Mouse (Mus musculus) small intestine, adult 2 months (tissue): ENCODE measurements around the gene Higd1c. TPM values are rescaled to one million over a fixed set of nuclear protein-coding genes. Genes with fewer than 3 reads are reported as not detected.
"Not testable (repeated sequence)": the region's sequence is repeated elsewhere in the genome, so short reads cannot be mapped to it uniquely, and the experiment has no call there.

Experiments used
- H3K27ac ChIP-seq: fragments of 200-500 bp; 2 replicates; pipeline ENCODE4 v1.5.1; 2012; ENCODE audit warnings: low read depth, low read length, control low read depth, inconsistent platforms; ENCODE audit not compliant: insufficient read depth
- H3K27me3 ChIP-seq: fragments of 200-500 bp; 2 replicates; pipeline ENCODE4 v1.6.1; 2012; ENCODE audit warnings: mild to moderate bottlenecking, moderate library complexity, low read length, inconsistent platforms; ENCODE audit not compliant: control insufficient read depth, insufficient read depth
- H3K36me3 ChIP-seq: fragments of 200-500 bp; 2 replicates; pipeline ENCODE4 v1.6.1; 2012; ENCODE audit warnings: mild to moderate bottlenecking, low read length, control low read depth, inconsistent platforms; ENCODE audit not compliant: control insufficient read depth, insufficient read depth
- H3K4me1 ChIP-seq: fragments of 200-500 bp; 2 replicates; pipeline ENCODE4 v1.6.1; 2012; ENCODE audit warnings: low read length, inconsistent platforms, mixed read lengths; ENCODE audit not compliant: control insufficient read depth, insufficient read depth, insufficient read length
- H3K4me3 ChIP-seq: fragments of 200-500 bp; 2 replicates; pipeline ENCODE4 v1.5.1; 2012; ENCODE audit warnings: low read depth, mild to moderate bottlenecking, control low read depth, inconsistent platforms, low read length, moderate library complexity
- CTCF ChIP-seq: fragments of 200-500 bp; IDR thresholded peaks from 2 replicates; pipeline ENCODE4 v1.5.1; 2012; ENCODE audit warnings: low read depth, mild to moderate bottlenecking, control low read depth, inconsistent platforms, low read length, moderate library complexity, mixed read lengths; ENCODE audit not compliant: insufficient replicate concordance, insufficient read length; ENCODE audit errors: extremely low read depth
- POLR2A ChIP-seq: fragments of 200-500 bp; IDR thresholded peaks from 2 replicates; pipeline ENCODE4 v1.6.1; 2012; ENCODE audit warnings: low read depth, mild to moderate bottlenecking, control low read depth, inconsistent platforms, low read length, moderate library complexity
- WGBS: fragments of 180-500 bp; shearing (Covaris S2); methylation state at CpG from one replicate; pipeline ENCODE4 v1.1.7; 2018; 5-methylcytosine and 5-hydroxymethylcytosine counted together
- polyA plus RNA-seq: library from polyadenylated mRNA; depleted of rRNA; stranded (reverse); fragments of >200 nt; gene quantifications from 2 replicates; pipeline ENCODE4 v1.2.3, GENCODE M21; 2012

The Higd1c gene
- polyA plus RNA-seq, 1 experiment: not detected

GRCm38 (mm10) chr15:100367119-100367518 lies 2.8 kb downstream of the Higd1c start:
- Histone ChIP-seq H3K4me3 (no peak overlapping the region), H3K36me3 (no peaks in the 10 kb centered on the region), H3K27ac (no peak overlapping the region), H3K27me3 (peaks cover 22% of the 10 kb centered on the region; the same call in 1 of the 2 replicates), H3K4me1 (no peaks in the 10 kb centered on the region)
- TF ChIP-seq POLR2A (no peak), CTCF (no peak)
- WGBS: 82% methylated on average over 7 of the region's 7 CpGs

DNA sequence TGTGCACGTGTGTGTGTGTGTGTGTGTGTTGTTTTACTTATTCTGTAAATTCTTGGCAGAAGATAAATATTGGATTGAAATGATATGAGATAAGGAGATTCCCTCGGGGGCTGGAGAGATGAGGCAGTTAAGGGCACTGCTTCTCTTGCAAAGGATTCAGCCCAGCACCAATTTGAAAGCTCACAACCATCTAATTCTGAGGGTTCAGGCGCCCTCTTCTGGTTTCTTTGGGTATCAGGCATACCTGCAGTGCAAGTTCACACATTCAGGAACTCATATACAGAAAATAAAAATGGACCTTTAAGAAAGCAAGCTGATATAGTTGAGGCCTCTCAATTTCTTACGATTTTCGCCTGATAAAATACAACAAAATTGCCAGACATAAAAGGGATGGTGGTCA lies 10.7 kb downstream of the Higd1c start:
- H3K27me3 ChIP-seq: peaks cover 4% of the 10 kb centered on the region; the same call in 1 of the 2 replicates
- H3K4me1 ChIP-seq: peaks cover 1% of the 10 kb centered on the region; the same call in 1 of the 2 replicates
- H3K27ac ChIP-seq: no peak overlapping the region
- H3K36me3 ChIP-seq: no peaks in the 10 kb centered on the region
- H3K4me3 ChIP-seq: no peak overlapping the region
- WGBS: 45% methylated on average over 5 of the region's 5 CpGs
- TF ChIP-seq POLR2A (no peak), CTCF (peak; percentile 36; the same call in 1 of the 2 replicates)

- H3K4me1 ChIP-seq, H3K4me3 ChIP-seq, H3K27me3 ChIP-seq, H3K36me3 ChIP-seq, H3K27ac ChIP-seq: not testable (repeated sequence)
- WGBS: 35% methylated on average over 4 of the region's 9 CpGs
Measured at GRCm38 (mm10) chr15:100377847-100378505, 13.6 kb downstream of the Higd1c start.

GRCm38 (mm10) chr15:100379658-100380057 lies 15.3 kb downstream of the Higd1c start:
- Histone ChIP-seq H3K4me1 (peaks cover 1% of the 10 kb centered on the region; the same call in 1 of the 2 replicates), H3K4me3 (no peak overlapping the region), H3K27me3 (no peaks in the 10 kb centered on the region), H3K27ac (no peak overlapping the region), H3K36me3 (no peaks in the 10 kb centered on the region)
- WGBS: 37% methylated on average over 8 of the region's 8 CpGs
- TF ChIP-seq POLR2A: no peak
- no peak for TF ChIP-seq CTCF

- WGBS: 20% methylated on average over 2 of the region's 2 CpGs
- no peaks in the 10 kb centered on the region for H3K27me3 ChIP-seq
- peaks cover 1% of the 10 kb centered on the region; the same call in 1 of the 2 replicates for H3K4me1 ChIP-seq
- TF ChIP-seq POLR2A: no peak
- TF ChIP-seq CTCF: no peak
- H3K27ac ChIP-seq: no peak overlapping the region
- H3K4me3 ChIP-seq: no peak overlapping the region
- H3K36me3 ChIP-seq: no peaks in the 10 kb centered on the region
Measured at GRCm38 (mm10) chr15:100380104-100380503, 15.8 kb downstream of the Higd1c start.

DNA sequence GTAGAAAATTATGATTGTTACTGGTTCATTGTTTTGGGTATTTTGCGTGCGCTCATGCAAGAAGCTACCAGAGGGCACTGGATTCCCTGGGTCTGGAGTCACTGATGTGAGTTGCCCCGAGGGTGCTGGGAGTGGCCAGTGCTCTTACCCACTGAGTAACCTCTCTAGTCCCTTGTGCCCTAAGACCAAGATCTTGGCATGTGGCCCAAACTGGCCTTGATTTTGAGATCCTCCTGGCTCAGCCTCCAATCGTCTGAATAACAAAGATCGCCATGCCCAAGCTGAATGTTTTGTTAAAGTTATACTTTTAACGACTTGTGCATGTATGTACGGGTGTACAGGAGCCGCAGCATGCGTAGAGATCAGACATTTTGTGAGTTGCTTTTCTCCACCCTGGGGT lies 21.4 kb downstream of the Higd1c start:
- Histone ChIP-seq H3K4me1 (no peaks in the 10 kb centered on the region), H3K4me3 (no peak overlapping the region), H3K27me3 (no peaks in the 10 kb centered on the region), H3K36me3 (peaks cover under 1% of the 10 kb centered on the region; the same call in 1 of the 2 replicates), H3K27ac (no peak overlapping the region)
- TF ChIP-seq CTCF: no peak
- no peak for TF ChIP-seq POLR2A
- WGBS: 83% methylated on average over 9 of the region's 9 CpGs

GRCm38 (mm10) chr15:100387544-100388223 lies 23.3 kb downstream of the Higd1c start:
- Histone ChIP-seq H3K4me1 (no peaks in the 10 kb centered on the region), H3K36me3 (peaks cover 5% of the 10 kb centered on the region), H3K27me3 (no peaks in the 10 kb centered on the region), H3K27ac (no peak overlapping the region), H3K4me3 (no peak overlapping the region)
- WGBS: 70% methylated on average over 17 of the region's 17 CpGs
- no peak for TF ChIP-seq CTCF
- TF ChIP-seq POLR2A: no peak
